Mouse (Mus musculus) adrenal gland, postnatal 14 days (tissue): Measurements from ENCODE around the gene Nos1ap. TPM values are rescaled to one million over a fixed set of nuclear protein-coding genes. Genes with fewer than 3 reads are reported as not detected.
A peak's percentile ranks its signal among the peaks of the same experiment; 100 is the strongest.

Source experiments
- DNase-seq: peaks from one replicate; pipeline ENCODE4 v3.0.0; 2021; ENCODE audit warnings: mixed read lengths
- total RNA-seq: library from RNA; stranded (reverse); gene quantifications from 2 replicates; pipeline ENCODE4 v1.2.3, GENCODE M21; 2021

Gene Nos1ap
- total RNA-seq, 1 experiment from 2014 or later = 20.0 TPM

GRCm38 (mm10) chr1:170415395-170415794 is 174.3 kb downstream of the Nos1ap start:
- no peak for DNase-seq

DNA sequence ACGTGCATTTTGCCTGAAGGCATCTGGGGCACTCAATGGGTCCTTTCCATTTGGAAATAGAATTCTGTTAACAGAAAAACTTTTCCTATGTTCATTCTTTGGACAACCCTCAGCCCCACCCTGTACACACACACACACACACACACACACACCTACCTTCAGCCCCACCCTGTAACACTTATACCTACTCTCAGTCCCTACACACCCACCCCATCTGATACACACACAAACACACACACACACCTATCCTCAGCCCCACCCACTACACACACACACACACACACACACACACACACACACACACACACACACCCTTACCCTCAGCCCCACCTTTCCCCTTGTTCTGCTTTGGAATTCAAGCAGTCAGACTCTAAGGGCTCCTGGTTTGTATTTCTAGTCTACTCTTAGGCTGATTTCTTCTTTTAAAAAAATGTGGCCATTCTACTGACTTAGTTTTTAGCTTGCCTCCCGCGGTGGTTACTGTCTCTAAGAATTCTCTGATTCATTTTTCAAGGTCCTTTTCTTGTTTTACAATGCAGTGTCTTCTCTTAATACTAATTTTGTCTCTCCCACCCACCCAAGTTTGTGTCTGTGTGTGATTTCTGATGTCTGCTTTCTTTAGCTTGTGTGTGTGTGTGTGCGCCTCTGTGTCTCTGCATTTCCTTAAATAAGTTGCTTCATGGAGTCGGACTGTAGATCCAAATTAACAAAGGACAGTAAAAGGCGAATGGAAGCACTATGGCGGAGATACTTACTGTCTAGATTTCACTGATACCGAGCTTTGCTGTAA is 179.1 kb downstream of the Nos1ap start:
- no peak for DNase-seq

DNA sequence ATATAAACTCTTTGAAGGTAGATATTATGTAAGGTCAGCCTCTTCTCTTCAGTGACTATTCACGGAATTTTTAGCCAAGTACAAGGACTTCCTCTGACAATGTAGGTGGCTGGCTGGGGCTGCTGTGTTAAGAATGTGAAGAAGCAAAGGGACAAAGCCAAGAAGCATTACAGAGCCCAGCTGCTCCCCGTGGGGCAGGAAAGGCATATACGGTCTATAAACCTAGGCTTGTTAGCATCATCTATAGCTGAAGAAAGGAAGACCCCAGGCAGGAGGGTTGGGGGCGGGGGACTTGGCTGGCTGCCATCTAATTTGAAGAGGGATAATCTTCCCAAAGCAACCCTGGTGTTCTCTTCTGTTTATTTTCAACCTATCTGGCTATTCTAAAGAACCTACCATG is 180.6 kb downstream of the Nos1ap start:
- no peak for DNase-seq

DNA sequence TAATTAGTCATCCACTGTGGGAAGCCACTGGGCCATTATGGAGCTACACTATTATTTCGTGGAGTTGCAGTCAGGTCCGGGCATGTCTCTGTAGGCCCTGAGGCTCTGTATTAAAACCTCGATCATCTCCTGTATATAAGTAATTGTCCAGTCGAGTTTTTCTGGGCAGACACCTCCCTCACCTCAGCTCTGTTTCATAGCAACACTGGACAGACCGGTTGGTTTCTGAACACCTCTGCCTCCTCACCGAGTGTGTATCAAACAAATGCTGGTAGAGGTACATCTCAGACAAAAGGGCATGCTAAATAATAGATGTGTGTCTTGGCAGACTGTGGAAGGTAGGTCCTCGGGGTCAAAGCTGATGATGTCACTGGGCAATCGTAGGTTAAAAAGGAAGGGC is 182.7 kb downstream of the Nos1ap start:
- DNase-seq = no peak

DNA sequence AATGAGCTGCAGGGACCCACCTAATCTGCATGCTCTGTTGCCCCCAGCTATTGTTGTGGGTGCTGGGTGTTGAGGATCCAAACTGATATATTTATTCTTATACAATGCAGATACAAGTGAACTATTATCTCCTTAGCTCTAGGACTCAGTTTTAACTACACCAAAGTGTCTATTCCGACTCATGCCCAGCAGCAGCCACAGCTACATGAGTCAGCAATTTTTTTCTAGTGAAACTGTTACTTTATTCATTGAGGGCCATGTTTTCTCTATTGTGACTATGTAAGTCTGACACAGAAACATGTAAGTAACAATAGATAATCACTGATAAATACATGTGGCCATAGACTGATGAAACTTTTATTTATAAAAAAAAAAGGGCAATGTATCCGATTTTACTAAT is 184.5 kb downstream of the Nos1ap start:
- DNase-seq = no peak

GRCm38 (mm10) chr1:170402682-170403081 is 187.0 kb downstream of the Nos1ap start:
- no peak for DNase-seq

- no peak for DNase-seq
These were observed 190.8 kb downstream of the Nos1ap start for GRCm38 (mm10) chr1:170398866-170399265.

- DNase-seq = peak; percentile 60
These were observed 194.6 kb downstream of the Nos1ap start for GRCm38 (mm10) chr1:170395101-170395500.

GRCm38 (mm10) chr1:170394641-170395040 is 195.0 kb downstream of the Nos1ap start:
- no peak for DNase-seq

DNA sequence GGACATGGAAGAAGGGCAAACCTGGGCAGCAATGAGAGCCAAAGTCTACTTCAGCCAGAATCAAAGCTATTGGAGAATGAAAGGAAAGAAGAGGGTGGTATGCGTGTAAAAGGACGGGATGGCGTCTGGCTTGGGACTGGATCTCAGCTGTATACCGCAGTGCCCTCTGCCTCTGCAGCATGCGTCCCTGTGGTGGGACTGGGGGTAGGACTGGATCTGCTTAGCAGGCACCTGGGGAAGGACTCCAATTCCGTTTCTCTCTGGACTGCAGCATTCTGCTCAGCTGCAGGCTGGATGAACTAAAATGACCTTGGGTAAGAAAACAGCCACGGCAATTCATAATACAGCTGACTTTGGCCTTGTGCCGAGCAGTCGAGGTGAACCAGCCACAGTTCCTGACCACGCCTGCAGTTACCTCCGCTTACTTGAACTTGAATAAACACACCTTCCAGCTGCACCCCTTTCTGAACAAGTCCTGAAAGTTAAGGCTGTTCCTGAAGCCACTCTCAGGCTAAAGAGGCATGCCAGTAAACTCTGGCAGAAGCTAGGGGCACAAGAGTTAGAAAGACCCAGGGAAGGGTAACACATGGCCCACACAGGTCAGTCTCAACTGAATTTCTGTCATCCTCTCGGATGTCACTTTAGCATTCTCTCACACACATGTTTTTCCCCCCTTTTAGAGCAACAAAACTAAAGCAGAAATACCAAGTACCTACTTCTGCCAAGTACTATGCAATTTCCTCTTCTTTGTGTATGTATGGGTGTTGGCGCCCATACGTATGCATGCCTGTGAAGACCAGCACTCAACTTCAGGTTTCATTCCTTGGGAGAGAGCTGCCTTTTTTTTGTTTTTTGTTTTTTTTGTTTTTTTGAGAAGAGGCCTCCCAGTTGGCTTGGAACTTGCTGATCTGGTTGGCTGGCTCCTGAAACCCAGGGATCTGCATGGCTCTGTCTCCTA is 196.6 kb downstream of the Nos1ap start:
- DNase-seq = peak; percentile 85

- peak; percentile 44 for DNase-seq
These were observed 202.3 kb downstream of the Nos1ap start for GRCm38 (mm10) chr1:170387180-170387912.

DNA sequence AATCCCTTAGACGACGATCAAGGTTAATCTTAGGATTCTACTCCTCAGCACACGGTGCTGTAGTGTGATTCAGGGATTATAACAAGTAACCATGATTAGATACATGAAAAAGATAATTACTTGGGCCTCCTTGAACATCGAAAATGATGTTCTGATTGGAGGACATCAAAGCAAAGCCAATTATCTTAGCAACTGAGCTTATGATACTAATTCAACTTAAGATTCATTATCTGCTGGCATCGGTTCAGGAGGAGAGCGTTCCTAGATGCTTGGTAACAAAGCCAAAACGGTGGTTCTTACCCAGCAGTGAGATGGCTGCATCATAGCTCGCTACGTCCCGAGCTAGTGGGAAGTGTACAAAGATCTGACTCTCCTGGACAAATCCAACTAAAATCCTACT is 204.2 kb downstream of the Nos1ap start:
- no peak for DNase-seq

GRCm38 (mm10) chr1:170383530-170383929 is 206.1 kb downstream of the Nos1ap start:
- DNase-seq = no peak

DNA sequence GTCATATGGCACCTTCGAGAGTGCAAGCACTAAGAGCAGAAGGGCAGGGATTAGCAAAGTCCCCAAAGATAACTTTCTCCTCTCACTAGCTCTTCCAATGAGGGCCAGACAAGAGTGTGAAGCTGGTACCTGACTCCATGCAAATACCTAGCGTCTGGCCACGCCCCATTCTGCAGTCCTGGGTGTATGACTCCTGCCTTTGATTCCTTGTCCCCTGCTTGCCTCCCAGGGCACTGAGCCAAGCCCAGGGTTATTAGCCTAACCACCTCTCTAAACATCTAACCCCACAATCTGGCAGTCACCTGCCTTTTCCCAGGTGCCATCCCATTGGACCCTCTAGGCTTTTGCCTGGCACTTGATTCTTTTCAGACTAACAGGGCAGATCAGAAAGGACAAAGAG is 208.2 kb downstream of the Nos1ap start:
- DNase-seq = no peak

GRCm38 (mm10) chr1:170380505-170380904 is 209.2 kb downstream of the Nos1ap start:
- DNase-seq = no peak

GRCm38 (mm10) chr1:170375721-170376120 is 213.9 kb downstream of the Nos1ap start:
- no peak for DNase-seq

DNA sequence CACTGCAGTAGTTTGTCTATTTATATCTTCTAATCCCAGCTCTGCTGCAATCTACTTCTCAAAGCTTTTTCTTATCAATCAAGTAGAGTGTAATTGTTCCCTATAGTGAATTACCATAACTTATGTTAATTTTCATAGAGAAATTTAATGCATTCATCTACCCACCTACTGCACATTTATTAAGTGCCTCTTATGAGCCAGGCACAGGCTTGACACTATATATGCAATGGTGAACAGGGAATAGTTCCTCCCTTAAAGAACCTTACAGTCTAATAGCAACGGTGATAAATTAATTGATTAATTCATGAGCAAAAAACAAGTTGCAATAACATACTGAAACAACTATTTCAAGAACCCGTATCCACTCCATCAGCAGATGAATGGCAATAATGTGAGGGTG is 215.9 kb downstream of the Nos1ap start:
- no peak for DNase-seq

DNA sequence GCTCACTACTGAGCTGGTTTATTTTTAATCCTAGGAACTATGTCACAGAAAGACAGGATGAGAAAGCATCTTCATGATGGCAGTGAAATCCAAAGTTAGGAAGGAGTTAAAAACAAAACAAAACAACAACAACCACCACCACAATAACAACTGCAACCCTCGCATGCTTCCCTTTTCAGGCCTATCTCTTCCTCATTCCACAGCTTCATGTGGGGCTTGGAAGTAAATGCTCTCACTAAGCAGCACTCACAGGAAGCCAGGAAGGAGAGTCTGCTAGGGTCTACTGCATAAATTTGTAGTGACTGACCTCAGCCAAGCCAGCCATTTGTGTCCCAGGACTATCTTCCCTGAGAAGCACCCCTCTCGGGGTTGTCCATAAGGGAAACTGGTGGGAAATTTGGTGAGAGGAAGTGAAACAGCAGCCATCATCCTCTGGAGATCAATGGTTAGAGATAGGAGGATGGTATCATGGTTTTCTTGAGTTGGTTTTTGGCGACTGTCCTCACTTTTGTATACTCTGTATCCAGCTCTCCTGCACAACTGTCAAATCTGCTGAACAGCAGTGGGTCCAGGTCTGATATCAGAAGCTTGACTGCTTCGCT is 218.4 kb downstream of the Nos1ap start:
- no peak for DNase-seq

DNA sequence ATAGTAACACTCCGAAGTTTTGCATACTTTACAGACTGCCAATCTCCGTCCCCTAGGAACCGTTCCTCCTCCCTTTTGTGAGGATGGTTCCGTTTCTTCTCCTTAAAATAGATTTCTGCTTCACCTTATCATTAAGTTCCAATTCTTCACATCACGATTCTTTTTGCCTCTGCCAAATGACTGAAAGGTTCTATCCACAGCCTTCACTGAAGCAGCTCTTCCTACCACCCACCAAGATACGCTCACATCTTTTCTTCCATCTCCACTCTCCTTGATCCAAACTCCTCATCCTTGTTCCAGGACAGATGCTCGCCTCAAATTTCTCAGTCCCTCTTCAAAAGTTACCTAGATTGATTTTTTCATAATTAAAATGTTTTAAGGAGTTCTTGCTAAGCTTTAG is 220.8 kb downstream of the Nos1ap start:
- DNase-seq = no peak

GRCm38 (mm10) chr1:170366981-170367700 is 222.5 kb downstream of the Nos1ap start:
- DNase-seq = no peak

- DNase-seq = no peak
These were observed 225.9 kb downstream of the Nos1ap start for GRCm38 (mm10) chr1:170363746-170364145.
